Mouse (Mus musculus) adrenal gland, adult 8-10 months (tissue): ENCODE measurements around the gene Lhcgr. TPM values are rescaled to one million over a fixed set of nuclear protein-coding genes. Genes with fewer than 3 reads are reported as not detected.
"Not testable (repeated sequence)": the region's sequence is repeated elsewhere in the genome, so short reads cannot be mapped to it uniquely, and the experiment has no call there.

Source experiments
- DNase-seq: peaks from one replicate; pipeline ENCODE4 v3.0.0; 2022
- total RNA-seq, 4 experiments: library from RNA; stranded (reverse); gene quantifications; 2 replicates each; pipeline ENCODE4 v1.2.4; 2022

Gene Lhcgr
- under 1 TPM in 3 of 4 experiments, not detected in 1; 0.08 to 0.49 (median 0.44) TPM for total RNA-seq

DNA sequence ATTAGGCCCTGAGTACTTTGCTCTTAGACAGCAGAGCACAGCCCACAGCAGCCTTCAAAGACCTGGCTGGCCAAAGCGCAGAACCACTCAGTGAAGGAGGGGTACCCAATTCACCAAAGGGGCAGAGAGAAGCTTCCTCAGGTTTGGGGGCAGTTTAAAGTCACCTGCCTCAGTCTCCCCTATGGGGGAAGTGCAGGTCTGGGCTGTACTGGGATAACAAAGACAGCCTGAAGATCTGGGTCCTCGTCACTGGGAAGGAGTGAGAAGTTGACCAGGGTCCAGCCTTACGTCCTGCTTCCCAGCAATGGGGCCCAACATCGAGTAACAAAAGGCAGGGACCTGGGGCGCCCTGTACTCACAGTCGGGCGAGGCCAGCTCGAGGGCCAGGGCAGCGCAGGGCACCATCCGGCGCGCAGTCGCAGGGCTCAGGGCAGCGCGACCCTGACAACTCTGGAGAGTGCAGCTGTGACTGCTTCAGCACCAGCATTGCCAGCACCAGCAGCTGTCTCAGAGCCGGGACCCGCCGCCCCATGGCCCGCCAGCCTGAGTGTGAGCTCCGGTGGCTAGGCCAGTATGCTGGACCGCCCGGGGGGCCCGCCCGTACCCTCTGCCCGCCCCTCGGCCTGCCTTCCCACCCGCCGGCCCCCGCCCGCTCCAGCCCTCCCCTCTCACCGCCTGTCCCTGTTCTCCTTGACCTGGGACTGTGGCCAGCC lies at the start of gene Lhcgr:
Lhcgr (minus strand) TSS at position 551 of the 713 bp plus-strand sequence.
- DNase-seq, result no peak

DNA sequence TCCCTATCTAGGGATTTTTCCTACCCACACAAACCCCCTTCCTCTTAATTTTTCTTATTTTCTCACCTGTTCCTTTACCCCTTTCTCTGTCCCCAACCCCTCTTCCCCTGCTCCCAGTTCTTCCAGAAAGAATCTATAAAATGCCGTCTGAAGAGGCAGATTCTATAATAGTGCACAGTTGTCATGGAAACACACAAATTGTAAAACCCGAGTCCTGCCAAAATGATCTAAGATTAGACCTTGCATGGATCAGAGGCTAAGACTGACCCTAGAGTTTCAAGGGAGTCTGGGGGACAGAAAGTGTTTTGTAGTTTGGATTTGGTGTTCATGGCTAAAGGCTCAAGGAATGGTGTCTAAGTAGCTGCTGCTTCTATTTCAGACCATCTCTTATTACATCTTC lies 25.8 kb upstream of the Lhcgr start:
- DNase-seq, result no peak

DNA sequence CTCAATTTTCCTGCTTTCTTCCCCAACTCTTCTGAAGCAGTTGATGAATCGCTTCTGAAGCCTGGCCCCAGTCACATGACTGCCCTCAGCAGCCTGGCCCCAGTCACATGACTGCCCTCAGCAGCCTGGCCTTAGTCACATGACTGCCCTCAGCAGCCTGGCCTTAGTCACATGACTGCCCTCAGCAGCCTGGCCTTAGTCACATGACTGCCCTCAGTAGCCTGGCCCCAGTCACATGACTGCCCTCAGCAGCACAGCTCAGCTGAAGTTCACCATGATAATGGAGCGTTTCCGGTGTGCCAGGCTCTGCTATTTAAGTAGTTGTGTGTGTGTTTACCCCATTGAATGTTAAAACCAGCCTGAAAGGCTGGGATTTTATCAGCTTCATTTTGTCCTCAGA lies 21.2 kb upstream of the Lhcgr start:
- DNase-seq, result not testable (repeated sequence)

DNA sequence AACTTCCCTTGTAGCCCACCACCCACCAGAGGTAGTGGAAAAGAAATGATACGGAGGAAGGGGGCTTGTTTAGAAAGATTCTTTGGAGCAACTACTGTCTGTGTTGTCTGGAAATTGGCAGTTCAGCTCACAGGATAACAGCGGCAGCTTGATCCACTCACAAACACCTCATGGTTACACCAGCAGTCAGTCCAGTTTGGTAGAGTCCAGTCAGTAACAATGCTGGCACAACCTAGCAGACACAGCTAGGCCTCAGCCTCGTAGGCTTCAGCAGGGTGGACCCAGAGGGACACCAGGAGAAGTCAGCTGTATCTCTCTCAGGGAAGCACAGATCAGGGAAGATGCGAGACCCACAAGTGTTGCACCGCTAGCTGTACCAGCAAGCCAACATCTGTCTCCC lies 19.0 kb upstream of the Lhcgr start:
- no peak for DNase-seq

DNA sequence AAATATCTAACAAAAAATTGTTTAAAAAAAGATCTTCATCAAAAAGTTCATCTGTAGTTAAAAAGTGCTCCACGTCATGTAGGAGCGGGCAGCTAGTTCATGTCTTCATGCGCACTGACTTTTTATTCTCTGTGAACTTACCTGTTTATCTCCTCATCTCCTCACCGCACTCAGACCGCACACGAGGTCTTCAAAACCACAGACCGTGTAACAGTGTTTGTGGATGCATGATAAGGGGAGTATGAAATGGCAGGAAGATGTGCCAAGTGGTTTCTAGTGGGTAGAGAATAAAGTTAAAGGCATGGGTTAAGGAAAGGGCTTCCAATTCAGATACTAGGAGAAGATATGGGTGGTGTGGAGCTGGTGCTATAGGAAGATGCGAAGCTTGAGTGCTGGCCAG lies 14.6 kb upstream of the Lhcgr start:
- DNase-seq, result no peak

DNA sequence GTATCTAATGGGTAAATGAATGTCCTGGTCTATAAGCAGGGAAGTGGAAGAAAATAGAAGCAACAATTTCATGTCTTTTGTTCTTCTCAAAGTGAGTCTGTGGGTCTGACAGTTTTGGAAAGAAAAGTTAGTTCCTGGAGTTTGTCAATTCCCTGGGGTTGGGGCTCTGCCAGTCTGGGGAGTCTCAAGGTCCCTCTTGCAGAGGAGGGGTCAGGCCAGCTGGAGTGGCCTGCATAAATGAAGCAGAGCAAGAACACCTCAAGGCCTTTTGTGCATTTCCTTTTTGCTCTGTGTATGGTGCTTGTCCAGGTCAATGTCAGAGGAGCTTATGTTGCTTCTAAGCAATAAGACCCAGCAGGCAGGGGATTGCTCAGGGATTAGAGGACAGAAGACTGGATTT lies 11.7 kb upstream of the Lhcgr start:
- DNase-seq, result peak; percentile 52

DNA sequence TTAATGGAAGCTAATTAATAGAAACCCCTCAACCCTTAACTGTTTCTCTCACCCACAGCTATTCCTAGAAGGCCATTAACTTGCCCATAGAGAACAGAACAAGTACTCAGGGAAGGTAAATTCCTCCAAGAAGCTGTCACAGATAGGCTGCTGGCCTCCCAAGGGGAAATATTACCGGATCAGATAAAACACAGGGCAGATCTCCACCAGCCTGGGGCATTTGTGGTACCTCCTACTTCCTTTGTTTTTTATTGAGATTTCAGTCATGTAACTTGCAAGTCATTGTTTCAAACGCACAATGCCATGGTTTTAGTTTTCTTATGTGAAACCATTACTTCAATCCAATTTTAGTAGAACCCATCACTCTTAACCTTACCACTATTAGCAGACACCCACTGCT lies 1.1 kb downstream of the Lhcgr start:
- no peak for DNase-seq

DNA sequence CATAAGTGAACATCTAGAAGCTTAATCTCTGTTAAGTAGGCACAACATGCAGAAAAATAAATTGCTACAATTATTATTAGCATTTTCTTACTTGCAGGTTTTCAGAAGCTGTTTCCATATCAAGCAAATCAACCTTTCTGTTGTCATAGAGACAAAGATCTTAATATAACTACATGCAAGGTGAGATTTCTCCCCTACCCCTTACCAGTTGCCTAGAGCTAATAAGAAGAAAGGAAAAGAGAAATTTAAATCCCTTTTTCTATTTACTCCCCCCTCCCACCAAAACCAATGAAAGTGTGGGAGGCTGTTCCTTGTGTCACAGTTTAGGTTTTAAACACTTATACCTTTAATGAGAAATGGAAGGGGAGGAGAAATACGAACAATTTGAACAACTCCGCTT lies 3.4 kb downstream of the Lhcgr start:
- no peak for DNase-seq

DNA sequence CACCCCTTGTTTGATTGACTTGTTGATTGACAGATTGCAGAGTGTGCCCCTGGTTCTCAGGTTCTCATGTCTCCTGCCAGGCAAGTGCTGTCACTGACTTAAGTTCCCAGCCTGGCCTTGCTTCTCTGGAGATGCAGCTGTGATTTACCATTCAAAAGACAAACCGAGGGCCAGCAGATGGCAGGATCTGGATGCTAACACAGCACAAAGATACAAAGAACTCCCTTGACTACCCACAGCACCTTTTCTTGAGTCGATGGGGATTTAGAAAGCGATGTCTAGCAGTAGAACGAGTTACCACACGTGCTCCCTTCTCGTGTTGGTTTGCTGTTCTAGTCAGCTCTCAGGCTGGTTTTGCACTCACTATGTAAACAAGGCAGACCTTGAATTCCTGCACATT lies 4.9 kb downstream of the Lhcgr start:
- DNase-seq, result no peak

DNA sequence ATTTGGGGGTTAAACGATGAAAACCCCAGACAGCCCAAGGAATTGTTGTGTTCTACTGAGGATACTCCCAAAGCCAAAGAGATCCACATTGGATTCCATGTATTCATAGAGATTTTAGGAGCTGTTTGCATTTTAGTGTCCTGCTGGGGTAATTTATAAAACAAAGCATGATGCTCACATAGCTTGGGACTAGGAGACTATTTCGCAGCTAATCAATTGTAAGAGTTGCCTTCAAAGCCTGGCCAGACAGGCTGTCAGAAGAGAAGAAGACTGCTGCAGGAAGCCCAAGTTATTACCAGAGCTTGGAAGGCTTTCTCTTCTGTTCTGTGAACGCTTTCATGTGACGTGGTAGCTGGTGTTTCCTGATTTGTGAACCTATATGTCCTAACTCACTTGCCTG lies 5.4 kb downstream of the Lhcgr start:
- no peak for DNase-seq

DNA sequence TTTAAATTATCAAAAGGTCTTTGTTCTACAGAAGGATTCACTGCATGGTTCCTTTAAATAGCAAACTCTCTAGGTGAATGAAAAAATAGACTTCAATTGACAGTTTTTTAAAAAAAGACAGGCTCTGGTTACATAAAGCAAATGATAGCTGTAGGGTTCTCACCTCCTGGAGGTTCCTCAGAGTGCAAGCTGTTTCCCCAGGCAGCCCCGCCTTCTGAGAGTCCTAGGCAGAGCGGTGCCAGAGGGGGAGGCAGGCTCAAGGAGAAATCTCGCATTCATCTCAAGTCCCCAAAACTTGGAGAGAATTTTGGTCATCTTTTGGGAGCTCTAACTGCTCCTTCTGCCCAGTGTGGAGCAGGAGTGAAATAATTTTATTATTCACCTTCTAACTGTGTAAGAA lies 12.6 kb downstream of the Lhcgr start:
- no peak for DNase-seq

DNA sequence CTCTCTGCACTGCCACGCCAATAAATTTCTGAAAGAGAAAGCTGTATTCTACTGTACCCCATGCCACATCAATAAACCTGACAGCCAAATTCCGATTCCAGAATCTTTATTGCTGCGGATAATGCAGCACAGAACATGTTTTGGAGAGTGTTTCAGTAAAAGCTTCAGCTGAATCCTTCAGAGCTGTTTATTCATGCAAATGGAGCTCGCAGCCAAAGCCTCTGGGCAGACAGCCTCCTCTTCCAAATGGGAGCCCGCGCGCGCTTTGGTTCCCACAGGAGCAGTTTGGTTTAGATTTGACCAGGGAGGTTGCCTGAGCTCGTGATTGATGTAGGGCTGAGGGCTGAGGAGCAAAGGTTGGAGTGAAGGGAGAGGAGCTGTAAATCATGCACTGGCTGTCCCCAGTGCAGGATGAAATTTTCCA lies 17.7 kb downstream of the Lhcgr start:
- no peak for DNase-seq

DNA sequence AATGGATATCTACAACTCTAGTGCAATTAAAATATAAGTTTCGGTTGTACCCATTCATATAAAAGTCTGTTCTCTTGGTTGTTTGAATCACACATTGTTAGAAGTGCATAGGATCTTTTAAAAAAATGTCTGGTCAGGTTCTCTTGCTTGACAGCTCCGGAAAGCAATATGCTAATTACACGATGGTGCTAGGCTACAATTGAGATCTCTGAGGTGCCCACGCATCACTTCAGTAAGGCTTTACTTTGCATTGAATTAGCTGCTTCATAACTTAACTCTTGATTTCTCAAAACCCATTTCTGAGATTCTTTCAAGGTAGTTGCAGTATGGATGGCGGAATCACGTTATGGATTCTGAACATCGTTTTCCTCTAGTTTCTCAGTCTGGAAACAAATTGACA lies 21.7 kb downstream of the Lhcgr start:
- DNase-seq, result no peak

DNA sequence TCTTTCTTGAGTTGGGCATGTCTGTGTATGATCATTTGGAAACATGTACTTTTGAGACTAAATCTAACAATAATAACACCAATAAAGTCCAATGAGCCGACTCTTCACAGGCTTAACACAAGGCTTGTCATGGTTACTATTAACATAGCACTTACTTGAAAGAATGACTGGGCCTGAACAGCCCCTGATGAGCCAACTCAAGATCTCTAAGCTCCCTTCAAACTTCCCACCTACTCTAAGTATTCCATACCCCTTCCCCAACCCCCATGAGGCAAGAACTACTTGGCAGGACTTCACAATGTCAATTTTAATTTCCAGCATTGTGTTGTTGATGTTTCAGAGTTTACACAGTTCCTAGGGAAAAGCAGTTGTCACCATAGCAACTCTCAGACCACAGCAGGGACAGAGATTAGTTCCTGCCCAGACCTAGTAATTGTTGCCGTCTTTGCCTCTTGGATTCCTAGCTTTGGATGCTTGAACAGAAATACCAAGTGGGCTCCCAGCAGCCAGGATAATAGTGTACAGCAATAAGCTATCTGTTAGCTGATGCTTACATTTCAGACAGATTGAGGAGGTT lies 22.4 kb downstream of the Lhcgr start:
- DNase-seq, result no peak

DNA sequence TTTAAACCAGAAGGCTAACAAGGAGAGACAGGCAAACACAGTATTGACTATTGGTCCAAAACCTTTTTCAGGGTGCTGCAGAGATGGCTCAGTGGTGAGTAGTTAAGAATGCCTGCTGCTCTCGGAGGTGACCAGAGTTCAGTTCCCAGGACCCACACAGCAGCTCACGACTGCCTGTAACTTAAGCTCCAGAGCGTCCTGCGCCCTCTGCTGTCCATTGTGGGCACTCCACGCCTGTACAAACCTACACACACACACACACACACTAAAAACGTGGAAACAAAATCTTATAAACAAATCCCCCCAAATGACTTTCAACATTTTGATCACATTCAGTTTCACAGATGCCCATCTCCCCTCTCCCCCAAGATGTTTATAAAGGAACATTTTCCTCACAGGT lies 24.9 kb downstream of the Lhcgr start:
- no peak for DNase-seq

DNA sequence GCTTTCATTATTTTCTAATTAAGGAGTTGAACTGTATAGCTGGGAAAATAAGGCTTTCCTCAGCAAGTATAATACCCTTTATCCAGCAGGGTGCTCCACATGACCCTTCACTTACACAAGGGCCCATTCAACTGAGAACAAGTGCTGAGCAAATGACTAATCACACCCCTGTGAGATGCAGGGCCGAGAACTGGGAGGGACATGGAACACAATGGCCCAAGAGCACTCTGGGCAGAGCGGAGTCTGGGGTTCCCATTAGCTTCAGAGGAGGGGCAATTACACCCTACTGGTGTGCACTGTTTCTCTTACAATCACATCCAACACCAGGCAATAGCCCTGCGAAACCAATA lies 27.7 kb downstream of the Lhcgr start:
- DNase-seq, result no peak

DNA sequence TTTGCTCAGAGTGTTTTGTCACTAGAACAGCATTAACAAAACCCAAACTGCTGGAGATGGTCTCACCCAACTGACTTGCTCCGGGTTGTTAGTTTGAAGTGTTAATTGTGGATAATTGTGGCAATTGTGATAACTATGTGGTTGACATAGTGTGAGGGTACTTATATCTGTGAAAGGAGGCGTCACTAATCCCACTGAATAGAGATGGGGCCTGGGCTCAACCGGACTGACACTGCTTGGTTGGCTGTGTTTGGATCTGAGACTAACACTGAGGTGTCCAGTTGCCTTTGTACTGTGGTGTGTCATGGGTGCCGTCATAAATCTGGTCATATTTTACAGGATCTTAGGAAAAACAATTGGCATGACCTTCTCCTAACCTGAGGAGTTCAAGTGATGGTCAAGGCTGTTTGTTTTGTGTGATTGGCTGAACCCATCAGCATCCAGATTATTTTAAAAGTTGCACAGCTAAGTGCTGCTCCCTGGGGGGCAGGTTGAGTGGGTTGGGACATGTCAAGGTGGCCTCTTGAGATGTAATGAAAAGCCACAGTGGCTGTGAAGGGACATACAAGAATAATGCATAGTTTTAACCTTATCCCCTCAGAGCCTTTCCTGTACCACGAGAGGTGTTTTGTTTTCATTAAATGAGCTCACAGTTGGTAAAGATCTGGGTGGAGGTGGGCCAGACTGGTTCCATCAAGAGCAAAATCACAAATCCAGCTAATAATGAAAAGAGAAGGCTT lies 28.2 kb downstream of the Lhcgr start:
- no peak for DNase-seq

DNA sequence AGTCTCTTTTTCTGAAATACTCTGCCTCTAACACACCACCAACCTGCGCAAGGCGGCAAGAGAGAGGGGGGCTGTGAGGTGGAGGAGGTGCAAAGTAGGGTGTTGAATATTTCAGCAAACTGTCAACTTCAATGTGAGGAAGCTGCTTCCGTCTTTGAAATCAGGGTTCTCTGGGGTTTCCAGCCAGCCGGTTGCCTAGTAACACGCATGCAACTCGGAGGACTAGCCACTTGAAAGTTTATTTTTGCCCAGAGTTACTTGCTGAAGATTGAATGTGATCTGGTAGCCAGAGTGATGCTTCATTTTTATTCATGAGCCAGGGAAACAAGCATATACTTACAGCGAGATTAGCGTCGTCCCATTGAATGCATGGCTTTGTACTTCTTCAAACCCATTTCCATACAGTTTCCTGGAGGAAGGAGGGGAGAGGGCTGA lies 33.8 kb downstream of the Lhcgr start:
- DNase-seq, result no peak

DNA sequence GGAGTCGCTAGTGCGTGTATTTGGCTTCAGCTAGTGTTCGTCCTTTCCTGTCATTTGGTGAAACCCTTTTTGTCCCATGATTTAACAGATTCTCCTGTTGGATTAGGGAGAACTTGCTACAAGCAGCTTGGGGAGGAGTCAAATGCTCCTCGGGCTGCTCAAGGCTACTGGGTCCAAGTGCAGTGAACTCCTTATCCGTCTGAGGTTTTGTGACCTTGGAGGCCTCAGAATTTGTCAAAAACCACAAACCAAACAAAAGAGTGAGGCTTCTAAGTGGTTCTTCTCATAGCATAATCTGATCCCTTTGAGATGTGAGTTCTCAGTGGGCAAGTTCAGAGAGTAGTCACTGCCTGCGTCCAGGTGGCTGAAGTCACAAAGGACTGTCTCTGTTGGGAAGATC lies 36.0 kb downstream of the Lhcgr start:
- no peak for DNase-seq

DNA sequence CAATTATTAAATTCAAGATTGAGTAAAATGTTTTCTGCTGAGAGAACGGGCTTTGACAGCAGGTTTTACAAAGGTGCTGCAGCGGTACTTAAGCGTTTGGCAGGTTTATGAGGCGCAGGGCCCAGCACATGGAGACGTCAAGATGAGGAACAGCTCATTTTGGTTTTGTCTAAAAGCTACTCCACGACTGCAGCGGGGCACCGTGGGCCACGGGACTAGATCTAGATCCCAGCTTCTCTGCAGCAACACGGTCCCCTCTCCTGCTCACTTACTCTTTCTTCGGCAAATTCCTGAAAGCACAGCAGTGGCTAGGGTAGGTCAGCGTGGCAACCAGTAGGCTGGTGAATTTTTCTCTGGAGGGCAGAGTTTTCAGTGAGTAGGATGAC lies 38.3 kb downstream of the Lhcgr start:
- no peak for DNase-seq

DNA sequence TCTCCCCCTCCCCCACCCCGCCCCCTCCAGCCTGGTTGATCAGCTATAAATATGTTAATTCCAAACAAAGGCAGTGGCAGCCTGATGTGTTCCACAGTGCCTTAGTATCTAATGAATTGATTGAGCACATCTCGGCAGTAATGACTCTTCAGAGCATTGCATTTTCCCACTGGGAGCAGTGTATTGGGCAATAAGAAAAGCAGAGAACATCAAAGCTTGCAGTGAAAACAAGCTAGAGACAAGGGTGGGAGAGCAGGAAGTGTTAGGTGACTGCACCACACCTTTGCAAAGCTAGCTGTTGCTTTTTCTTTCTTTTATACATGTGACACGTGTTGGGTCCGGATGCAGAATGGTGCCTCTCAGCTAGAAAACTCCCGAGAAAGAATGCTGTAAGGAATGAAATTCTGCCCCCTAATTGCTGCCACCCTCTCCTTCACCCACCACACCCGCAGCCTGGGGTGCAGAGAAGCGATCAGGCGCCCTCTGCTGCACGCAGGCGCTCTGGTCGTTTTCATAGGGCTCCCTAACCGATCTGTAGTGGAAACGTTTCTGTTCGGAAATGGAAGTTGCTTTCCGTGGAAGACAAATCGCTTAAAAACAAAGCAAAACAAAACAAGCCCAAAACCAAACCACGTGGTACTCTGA lies 38.8 kb downstream of the Lhcgr start:
- no peak for DNase-seq

DNA sequence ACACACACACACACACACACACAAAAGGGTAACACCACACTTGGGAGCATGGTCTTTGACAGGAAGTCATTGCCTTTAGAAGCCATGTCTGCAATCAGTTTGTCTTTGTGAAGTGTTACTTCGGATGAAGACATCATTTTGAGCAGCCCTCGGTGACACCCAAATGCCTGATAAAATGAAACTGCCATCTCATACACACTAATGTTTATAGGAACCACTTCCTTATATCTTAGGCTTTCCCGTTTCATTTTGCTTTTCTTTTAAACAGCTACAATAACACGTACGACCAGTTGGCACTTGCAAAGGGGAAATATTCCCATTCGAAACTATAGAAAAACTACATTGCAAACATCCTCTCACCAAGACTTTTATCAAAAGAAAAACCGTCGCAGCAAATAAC lies 42.1 kb downstream of the Lhcgr start:
- DNase-seq, result no peak

DNA sequence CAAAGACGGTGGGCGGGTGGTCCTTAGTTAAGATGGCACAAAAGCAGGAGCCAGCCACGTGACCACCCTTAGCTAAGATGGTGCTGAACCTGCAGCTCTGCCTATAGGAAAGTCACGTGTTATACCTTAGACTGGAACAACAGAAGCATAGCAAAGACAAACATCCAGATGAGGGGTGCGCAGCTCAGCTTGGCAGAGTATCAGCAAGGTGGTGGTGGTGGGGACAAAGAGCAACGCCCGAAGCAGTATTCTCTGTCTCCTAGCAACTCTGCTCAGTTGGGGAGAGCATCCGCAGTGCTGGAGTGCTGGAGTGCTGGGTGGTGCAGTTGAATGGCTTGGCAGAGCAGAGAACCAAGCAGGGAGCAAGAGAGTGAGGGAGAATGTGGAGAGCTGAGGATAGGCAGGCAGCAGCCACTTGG lies 85.5 kb downstream of the Lhcgr start:
- DNase-seq, result no peak

DNA sequence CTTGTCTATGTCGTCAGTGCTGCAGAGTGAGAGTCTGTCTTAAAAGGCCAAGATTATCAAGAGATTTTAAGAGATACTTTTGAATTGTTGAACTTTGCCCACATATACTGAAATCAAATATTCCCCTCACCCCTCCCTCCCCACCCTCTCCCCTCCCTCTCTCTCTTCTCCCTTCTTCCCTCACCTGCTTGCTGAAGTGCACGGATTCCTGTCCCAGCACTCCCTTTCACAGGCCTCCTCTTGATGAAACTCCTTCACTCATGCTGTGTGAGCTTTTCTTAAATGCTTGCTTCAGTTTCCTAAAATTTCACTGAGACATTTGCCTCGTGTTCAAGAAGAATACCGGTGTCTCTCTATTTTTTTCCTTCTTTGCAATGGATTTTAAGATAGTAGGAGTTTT lies 88.7 kb downstream of the Lhcgr start:
- no peak for DNase-seq
